Mouse (Mus musculus) testis, adult 2 months (tissue): ENCODE results near the gene Zcchc13. TPM values are rescaled to one million over a fixed set of nuclear protein-coding genes. Genes with fewer than 3 reads are reported as not detected.

Source experiments
- H3K27ac ChIP-seq: fragments of 200-500 bp; 2 replicates; pipeline ENCODE4 v1.5.1; 2012; ENCODE audit warnings: low read depth, low read length; ENCODE audit not compliant: control insufficient read depth, insufficient read depth
- H3K27me3 ChIP-seq: fragments of 200-500 bp; 2 replicates; pipeline ENCODE4 v1.6.1; 2012; ENCODE audit warnings: mild to moderate bottlenecking, low read length, moderate library complexity; ENCODE audit not compliant: control insufficient read depth, insufficient read depth
- H3K36me3 ChIP-seq: fragments of 200-500 bp; 2 replicates; pipeline ENCODE4 v1.6.1; 2012; ENCODE audit warnings: mild to moderate bottlenecking, low read length; ENCODE audit not compliant: control insufficient read depth, insufficient read depth
- H3K4me1 ChIP-seq: fragments of 200-500 bp; 2 replicates; pipeline ENCODE4 v1.6.1; 2012; ENCODE audit warnings: low read length; ENCODE audit not compliant: control insufficient read depth, insufficient read depth
- H3K4me3 ChIP-seq: fragments of 200-500 bp; 2 replicates; pipeline ENCODE4 v1.5.1; 2012; ENCODE audit warnings: low read depth, mild to moderate bottlenecking, low read length, moderate library complexity, mixed read lengths; ENCODE audit not compliant: control insufficient read depth
- CTCF ChIP-seq: fragments of 200-500 bp; IDR thresholded peaks from 2 replicates; pipeline ENCODE4 v1.5.1; 2012; ENCODE audit warnings: low read depth, mild to moderate bottlenecking, inconsistent platforms, low read length, moderate library complexity; ENCODE audit not compliant: control insufficient read depth, insufficient read depth, insufficient replicate concordance
- POLR2A ChIP-seq: fragments of 200-500 bp; IDR thresholded peaks from 2 replicates; pipeline ENCODE4 v1.6.1; 2012; ENCODE audit warnings: low read depth, mild to moderate bottlenecking, inconsistent platforms, low read length, moderate library complexity; ENCODE audit not compliant: control insufficient read depth
- polyA plus RNA-seq: library from polyadenylated mRNA; depleted of rRNA; stranded (reverse); fragments of >200 nt; gene quantifications from 2 replicates; pipeline ENCODE4 v1.2.3, GENCODE M21; 2012

Gene Zcchc13
- polyA plus RNA-seq, 1 experiment, result 83.8 TPM

DNA sequence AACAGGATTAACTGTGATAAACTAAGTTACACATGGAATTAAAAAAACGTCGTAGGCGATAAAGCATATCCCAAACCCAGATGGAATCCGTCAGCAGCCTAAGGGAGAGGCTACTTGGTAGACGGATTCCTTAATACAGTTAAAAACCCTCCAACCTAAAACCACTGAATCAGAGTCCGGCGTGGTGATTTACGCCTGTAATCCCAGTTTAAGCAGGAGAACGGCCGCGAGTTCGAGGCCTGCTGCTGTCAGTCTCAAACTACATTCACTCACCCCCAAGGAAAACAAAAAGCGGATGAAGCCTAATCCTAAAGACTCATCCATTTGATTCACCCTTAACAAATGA is 7.5 kb upstream of the Zcchc13 start:
- Histone ChIP-seq H3K27ac (no peak overlapping the region), H3K36me3 (no peaks in the 10 kb centered on the region), H3K4me3 (peak overlapping the region; percentile 39), H3K27me3 (no peaks in the 10 kb centered on the region), H3K4me1 (peaks cover 3% of the 10 kb centered on the region)
- no peak for TF ChIP-seq POLR2A
- no peak for TF ChIP-seq CTCF

DNA sequence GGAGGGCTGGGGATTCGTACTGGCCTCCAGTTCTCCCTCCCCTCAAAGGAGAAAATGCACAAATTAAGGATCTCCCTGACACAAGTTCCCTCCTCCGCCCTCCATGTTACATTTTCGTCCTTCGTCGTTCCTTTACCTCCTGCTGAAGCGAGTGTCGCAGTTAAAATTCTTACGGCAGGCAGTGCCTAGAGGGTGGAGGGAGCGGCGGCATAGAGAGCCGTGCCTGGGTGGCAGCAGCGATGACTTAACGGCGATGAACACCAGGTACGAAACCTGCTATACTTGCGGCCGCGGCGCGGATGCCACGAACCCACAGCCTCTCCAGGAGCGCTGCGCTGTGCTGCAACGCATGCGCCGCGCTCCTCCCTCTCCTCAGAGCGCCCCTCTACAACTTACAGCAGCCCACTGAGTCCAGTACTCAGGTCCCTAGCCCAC is 7.0 kb upstream of the Zcchc13 start:
- H3K27ac ChIP-seq, result peak overlapping the region; percentile 39
- H3K27me3 ChIP-seq, result no peaks in the 10 kb centered on the region
- peaks cover 3% of the 10 kb centered on the region for H3K4me1 ChIP-seq
- TF ChIP-seq CTCF, result no peak
- no peak for TF ChIP-seq POLR2A
- H3K36me3 ChIP-seq, result no peaks in the 10 kb centered on the region
- H3K4me3 ChIP-seq, result peak overlapping the region; percentile 84

DNA sequence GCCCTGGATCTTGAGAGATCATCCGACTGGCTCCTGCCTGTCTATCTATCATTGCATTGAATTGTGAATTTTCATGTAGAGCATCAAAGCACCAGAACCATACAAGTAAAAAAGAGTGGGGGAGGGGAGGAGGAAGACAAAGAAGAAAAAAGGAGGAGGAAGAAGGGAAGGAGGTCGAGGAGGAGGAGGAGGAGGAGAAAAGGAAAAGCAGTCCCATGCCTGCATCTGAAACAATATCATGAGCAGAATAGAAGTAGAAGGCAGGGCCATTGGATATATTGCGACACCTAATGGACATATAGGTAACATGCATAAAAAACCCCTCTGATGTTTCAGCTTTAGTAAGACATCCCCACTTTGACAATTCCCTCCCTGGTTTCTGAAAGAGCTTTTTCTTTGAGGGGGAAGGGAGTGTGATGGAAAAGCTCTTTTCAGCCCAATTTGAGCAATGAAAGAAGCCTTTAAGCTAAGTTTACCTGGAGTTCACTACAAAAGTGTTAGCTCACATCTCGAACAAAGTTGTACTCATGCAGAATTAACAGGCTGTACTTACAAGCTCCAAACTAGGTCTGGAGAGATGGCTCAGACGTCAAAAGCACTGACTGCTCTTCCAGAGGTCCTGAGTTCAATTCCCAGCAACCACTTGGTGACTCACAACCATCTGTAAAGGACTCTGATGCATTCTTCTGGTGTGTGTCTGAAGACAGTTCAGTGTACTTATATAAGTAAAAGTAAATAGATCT is 5.8 kb upstream of the Zcchc13 start:
- H3K4me1 ChIP-seq, result peaks cover 3% of the 10 kb centered on the region
- TF ChIP-seq CTCF, result no peak
- no peak for TF ChIP-seq POLR2A
- no peaks in the 10 kb centered on the region for H3K27me3 ChIP-seq
- no peak overlapping the region for H3K4me3 ChIP-seq
- H3K36me3 ChIP-seq, result no peaks in the 10 kb centered on the region
- no peak overlapping the region for H3K27ac ChIP-seq

GRCm38 (mm10) chrX:103628890-103629289 is 1.5 kb upstream of the Zcchc13 start:
- Histone ChIP-seq H3K27me3 (no peaks in the 10 kb centered on the region), H3K4me1 (no peaks in the 10 kb centered on the region), H3K36me3 (no peaks in the 10 kb centered on the region), H3K4me3 (no peak overlapping the region), H3K27ac (no peak overlapping the region)
- TF ChIP-seq POLR2A (no peak), CTCF (no peak)

GRCm38 (mm10) chrX:103633895-103634294 is 3.5 kb downstream of the Zcchc13 start:
- Histone ChIP-seq H3K36me3 (no peaks in the 10 kb centered on the region), H3K27ac (no peak overlapping the region), H3K4me1 (no peaks in the 10 kb centered on the region), H3K27me3 (no peaks in the 10 kb centered on the region), H3K4me3 (no peak overlapping the region)
- TF ChIP-seq POLR2A (no peak), CTCF (no peak)

DNA sequence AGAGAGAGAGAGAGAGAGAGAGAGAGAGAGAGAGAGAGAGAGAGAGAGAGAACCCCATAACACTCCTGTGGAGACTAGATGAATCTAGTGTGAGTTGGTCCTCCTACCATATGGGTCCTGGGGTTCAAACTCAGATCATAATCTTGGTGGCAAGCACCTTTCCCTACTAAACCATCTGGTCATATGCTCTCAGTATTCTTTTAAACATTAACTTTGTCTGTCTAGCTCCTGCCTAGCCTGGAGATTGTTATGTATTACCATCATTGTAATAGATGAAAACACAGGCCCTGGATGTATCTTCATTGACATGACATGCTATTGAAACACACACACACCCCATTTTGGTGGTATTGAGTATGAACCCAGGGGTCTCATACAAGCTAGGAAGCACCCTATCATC is 5.6 kb downstream of the Zcchc13 start:
- H3K36me3 ChIP-seq, result no peaks in the 10 kb centered on the region
- no peaks in the 10 kb centered on the region for H3K27me3 ChIP-seq
- no peak overlapping the region for H3K4me3 ChIP-seq
- H3K27ac ChIP-seq, result no peak overlapping the region
- TF ChIP-seq POLR2A (no peak), CTCF (no peak)
- H3K4me1 ChIP-seq, result no peaks in the 10 kb centered on the region

DNA sequence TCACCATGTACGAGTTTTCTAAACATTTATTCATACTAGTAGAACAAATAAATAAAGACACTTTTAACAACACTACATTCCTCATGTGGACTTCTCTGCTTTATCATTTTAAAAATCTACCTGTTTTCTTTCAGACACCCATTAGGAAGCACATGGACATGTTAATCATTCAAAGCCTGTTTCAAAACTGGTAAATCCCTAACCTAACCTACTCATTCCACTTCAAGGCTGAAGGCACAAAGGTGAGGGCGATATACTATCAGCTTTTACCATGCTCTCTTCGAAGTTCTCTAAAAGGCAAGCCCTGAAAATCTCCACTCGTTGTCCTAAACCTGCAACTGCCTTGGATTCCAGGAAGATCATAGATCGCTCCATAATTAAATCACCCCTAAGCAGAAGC is 8.2 kb downstream of the Zcchc13 start:
- Histone ChIP-seq H3K4me1 (no peaks in the 10 kb centered on the region), H3K27me3 (no peaks in the 10 kb centered on the region), H3K27ac (no peak overlapping the region), H3K36me3 (no peaks in the 10 kb centered on the region), H3K4me3 (no peak overlapping the region)
- no peak for TF ChIP-seq POLR2A
- no peak for TF ChIP-seq CTCF

- H3K36me3 ChIP-seq, result no peaks in the 10 kb centered on the region
- H3K4me1 ChIP-seq, result no peaks in the 10 kb centered on the region
- no peak overlapping the region for H3K27ac ChIP-seq
- TF ChIP-seq CTCF (no peak), POLR2A (no peak)
- H3K4me3 ChIP-seq, result no peak overlapping the region
- H3K27me3 ChIP-seq, result no peaks in the 10 kb centered on the region
These were observed 13.9 kb downstream of the Zcchc13 start for GRCm38 (mm10) chrX:103644301-103644700.
